Comparison of ENCODE assay signal across 7 mouse cellular contexts in the genomic region with DNA sequence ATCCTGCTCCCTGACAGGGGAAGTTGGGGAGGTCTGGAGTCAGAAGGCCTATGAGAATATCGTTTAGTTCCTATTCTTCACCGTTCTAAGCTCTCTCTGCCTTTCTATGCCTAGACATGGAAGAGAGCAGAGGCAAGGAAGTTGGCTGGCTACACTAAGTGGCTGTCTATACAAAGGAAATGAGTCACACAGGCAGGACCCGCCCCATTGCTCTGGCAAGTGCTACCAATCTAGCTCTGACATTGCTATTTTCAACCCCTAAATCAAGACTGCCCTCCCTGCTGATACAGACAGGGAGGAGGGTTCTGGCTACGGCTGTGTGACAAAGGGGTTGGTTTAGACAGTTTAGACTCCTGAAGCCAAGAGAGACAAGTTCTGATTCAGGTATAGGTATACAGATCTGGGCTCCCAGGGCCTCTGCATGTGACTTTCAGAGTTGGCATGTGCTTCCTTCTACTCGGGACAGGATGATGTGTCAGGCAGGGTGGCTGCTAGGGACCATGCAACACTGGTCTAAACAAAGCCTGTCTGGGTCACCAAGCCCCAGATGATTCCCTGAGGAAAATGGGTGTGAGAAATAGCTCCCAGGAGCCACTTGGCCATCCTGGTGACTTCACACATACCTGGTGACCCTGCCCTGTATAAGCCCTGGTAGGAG. TPM values are rescaled to one million over a fixed set of nuclear protein-coding genes. Genes with fewer than 3 reads are reported as not detected.
A peak's percentile ranks its signal among the peaks of the same experiment; 100 is the strongest.
DNase-seq lines count a peak whose midpoint lies in the region; ATAC-seq and TF ChIP-seq lines count a peak whose summit lies in the region.

No protein-coding gene starts in this region.

- no peaks in the 10 kb centered on the region for H3K27me3 ChIP-seq in C2C12 (ENCODE audit: control insufficient read depth, insufficient read depth, insufficient read length)
- no peaks in the 10 kb centered on the region for H3K27me3 ChIP-seq in midbrain, embryonic 15.5 days (replicated peaks)

- H3K79me3 ChIP-seq in C2C12 (ENCODE audit: low read depth) = peaks cover 13% of the 10 kb centered on the region

- DNase-seq in MEL-GATA-1-ER (ENCODE audit: extremely low read depth, low read depth) = peak; percentile 64
- DNase-seq in gastrocnemius, postnatal 14 days = peak; percentile 55
- DNase-seq in kidney, adult 18-20 months = peak; percentile 63
- DNase-seq in lung, postnatal 25 days (ENCODE audit: low spot score) = peak; percentile 91
- no peak for DNase-seq in cerebellum, adult 18-20 months

- H3K4me3 ChIP-seq in C2C12 (ENCODE audit: insufficient read depth, poor library complexity, severe bottlenecking) = no peak overlapping the region
- H3K4me3 ChIP-seq in midbrain, embryonic 15.5 days = no peak overlapping the region

- intact Hi-C loops in gastrocnemius, postnatal 14 days (cut with DNase I; ENCODE audit: low total_unique reads) = no loop called here

- H3K4me2 ChIP-seq in midbrain, embryonic 15.5 days = no peak overlapping the region

- H3K4me1 ChIP-seq in midbrain, embryonic 15.5 days = no peaks in the 10 kb centered on the region

- TF ChIP-seq CTCF in C2C12 (IDR thresholded peaks at IDR 0.05; ENCODE audit: control insufficient read depth, insufficient read depth, insufficient read length) = no peak

- WGBS in midbrain, embryonic 15.5 days = 79% methylated on average over 5 of the region's 5 CpGs

- no peaks in the 10 kb centered on the region for H3K9me3 ChIP-seq in midbrain, embryonic 15.5 days

- H3K27ac ChIP-seq in midbrain, embryonic 15.5 days = no peak overlapping the region

- peaks cover 28% of the 10 kb centered on the region for H3K79me2 ChIP-seq in C2C12 (ENCODE audit: control insufficient read depth, insufficient read depth)

- peaks cover 21% of the 10 kb centered on the region for H3K36me3 ChIP-seq in C2C12 (ENCODE audit: control insufficient read depth, insufficient read depth)
- peaks cover 13% of the 10 kb centered on the region; the same call in 1 of the 2 replicates for H3K36me3 ChIP-seq in midbrain, embryonic 15.5 days (replicated peaks)

- no peak overlapping the region for H3K9ac ChIP-seq in midbrain, embryonic 15.5 days

- no peak overlapping the region for H3ac ChIP-seq in C2C12 (ENCODE audit: control insufficient read depth, insufficient read length, low read depth)

- ATAC-seq in midbrain, embryonic 15.5 days (replicated peaks) = no peak

TF ChIP-seq in C2C12, 6 proteins besides CTCF, POLR2A, EP300 and RAD21:
- TF ChIP-seq FOSL1 (IDR thresholded peaks at IDR 0.05; ENCODE audit: insufficient read depth, low read length, poor library complexity, severe bottlenecking) (peak; percentile 32), MYOD1 (IDR thresholded peaks at IDR 0.05; ENCODE audit: control insufficient read depth, insufficient read length, low read depth) (no peak), MYOG (IDR thresholded peaks at IDR 0.05; ENCODE audit: control insufficient read depth, extremely low read depth, insufficient read length) (no peak), MAX (IDR thresholded peaks at IDR 0.05) (peak; percentile 80), USF1 (IDR thresholded peaks at IDR 0.05; ENCODE audit: low read depth) (no peak)
TF ChIP-seq in C2C12: peak in this region for 2.

RNA-seq across cellular contexts. Expression of a gene that starts 18.6 kb away (rescaled TPM):
- polyA plus RNA-seq in C2C12 (2012; fragmentation: generic; extraction: Trizol) = 0.19 TPM
- 10 to 100 TPM in 1 of 2 experiments, 1 to 10 TPM in 1; 7.5 to 13.5 TPM for total RNA-seq in gastrocnemius, postnatal 14 days (2021)
- 3.9 and 4.6 TPM in 2 replicates for polyA plus RNA-seq in midbrain, embryonic 15.5 days (2015; fragmentation: Nextera tagmentation; extraction: Ambion mirVana)

RNA-seq across cellular contexts. Expression of a gene that starts 30.4 kb away (rescaled TPM):
- 7.1 TPM for polyA plus RNA-seq in C2C12 (2012; fragmentation: generic; extraction: Trizol)
- 1 to 10 TPM; 7.9 to 9.3 TPM for total RNA-seq in gastrocnemius, postnatal 14 days (2021)
- 9.5 and 10.8 TPM in 2 replicates for polyA plus RNA-seq in midbrain, embryonic 15.5 days (2015; fragmentation: Nextera tagmentation; extraction: Ambion mirVana)

Comparison
In these comparisons a context has a peak if more than half of its experiments do, and no peak if none do; other contexts are left out.
1. DNase-seq: peak in MEL-GATA-1-ER (single experiment), gastrocnemius, postnatal 14 days (single experiment), kidney, adult 18-20 months (single experiment) and lung, postnatal 25 days (single experiment); none in cerebellum, adult 18-20 months (0 of 2).